ENCODE assay signal across 8 mouse cellular contexts in genomic region chr4:134245148-134245843, GRCm38 (mm10). TPM values are rescaled to one million over a fixed set of nuclear protein-coding genes. Genes with fewer than 3 reads are reported as not detected.
DNase-seq lines count a peak whose midpoint lies in the region; ATAC-seq and TF ChIP-seq lines count a peak whose summit lies in the region.

Gene Zfp593, minus strand, starts transcription at chr4:134245592.

- H3K4me2 ChIP-seq in kidney, embryonic 15.5 days, result peak within 1 kb of the TSS; percentile 79

- ATAC-seq in kidney, embryonic 15.5 days (replicated peaks; ENCODE audit: low FRiP score), result peak; percentile 77
- ATAC-seq in monocyte, adult 5-6 weeks (replicated peaks; ENCODE audit: insufficient number of reproducible peaks, low FRiP score, low TSS enrichment, poor library complexity, severe bottlenecking), result peak; percentile 87

- peak within 1 kb of the TSS; percentile 63 for H3K9ac ChIP-seq in kidney, embryonic 15.5 days

- peak; percentile 76 for TF ChIP-seq CTCF in bone marrow macrophage, adult 2 months (IDR thresholded peaks at IDR 0.05; ENCODE audit: low read depth, low read length)
- TF ChIP-seq CTCF in embryonic fibroblast, embryonic 13.5 days (IDR thresholded peaks at IDR 0.05; ENCODE audit: borderline replicate concordance, insufficient read depth, low read length), result peak; percentile 71

- H3K4me3 ChIP-seq in bone marrow macrophage, adult 2 months (ENCODE audit: insufficient read depth, low read length), result peak within 1 kb of the TSS; percentile 99
- H3K4me3 ChIP-seq in embryonic fibroblast, embryonic 13.5 days (ENCODE audit: insufficient read depth, low read length), result peak within 1 kb of the TSS; percentile 83
- peak within 1 kb of the TSS; percentile 98 for H3K4me3 ChIP-seq in heart, embryonic 10.5 days
- peak within 1 kb of the TSS; percentile 61 for H3K4me3 ChIP-seq in kidney, embryonic 15.5 days (replicated peaks)

- no peaks in the 10 kb centered on the region for H3K9me3 ChIP-seq in heart, embryonic 10.5 days
- no peaks in the 10 kb centered on the region for H3K9me3 ChIP-seq in kidney, embryonic 15.5 days (replicated peaks)

- H3K27me3 ChIP-seq in heart, embryonic 10.5 days (ENCODE audit: insufficient read depth, poor library complexity, severe bottlenecking), result peaks cover 42% of the 10 kb centered on the region
- H3K27me3 ChIP-seq in kidney, embryonic 15.5 days, result peaks cover 41% of the 10 kb centered on the region

- peaks cover 10% of the 10 kb centered on the region; the same call in 1 of the 2 replicates for H3K36me3 ChIP-seq in heart, embryonic 10.5 days
- peaks cover 7% of the 10 kb centered on the region; the same call in 1 of the 2 replicates for H3K36me3 ChIP-seq in kidney, embryonic 15.5 days

- no peak within 1 kb of the TSS for H3K27ac ChIP-seq in bone marrow macrophage, adult 2 months (ENCODE audit: insufficient read depth, low read depth, low read length)
- H3K27ac ChIP-seq in embryonic fibroblast, embryonic 13.5 days (ENCODE audit: insufficient read depth, low read length), result no peak within 1 kb of the TSS
- H3K27ac ChIP-seq in heart, embryonic 10.5 days, result peak within 1 kb of the TSS; percentile 89
- H3K27ac ChIP-seq in kidney, embryonic 15.5 days, result no peak within 1 kb of the TSS

- under 1% methylated on average over 60 of the region's 60 CpGs for WGBS in heart, embryonic 10.5 days
- WGBS in kidney, embryonic 15.5 days, result under 1% methylated on average over 60 of the region's 60 CpGs

- no peak for TF ChIP-seq POLR2A in bone marrow macrophage, adult 2 months (IDR thresholded peaks at IDR 0.05; ENCODE audit: borderline replicate concordance, low read depth, low read length)
- TF ChIP-seq POLR2A in embryonic fibroblast, embryonic 13.5 days (IDR thresholded peaks at IDR 0.05; ENCODE audit: low read depth, low read length), result peak; percentile 81

- peak; percentile 93 for DNase-seq in A20 (ENCODE audit: low read depth, low spot score)
- DNase-seq in heart, embryonic 10.5 days (ENCODE audit: low spot score), result peak; percentile 96
- DNase-seq in liver, result peak; percentile 95
- DNase-seq in spleen, postnatal 4 days (ENCODE audit: low spot score in 2 of 2), result peak; percentile 94 to 98

- H3K4me1 ChIP-seq in bone marrow macrophage, adult 2 months (ENCODE audit: control insufficient read depth, insufficient read depth, low read length), result peaks cover 11% of the 10 kb centered on the region
- no peaks in the 10 kb centered on the region for H3K4me1 ChIP-seq in embryonic fibroblast, embryonic 13.5 days (ENCODE audit: control insufficient read depth, insufficient read depth, low read length)
- peaks cover 38% of the 10 kb centered on the region for H3K4me1 ChIP-seq in heart, embryonic 10.5 days
- H3K4me1 ChIP-seq in kidney, embryonic 15.5 days, result peaks cover 34% of the 10 kb centered on the region

RNA-seq across cellular contexts. Expression of gene Zfp593, which starts in this region (rescaled TPM):
- polyA plus RNA-seq in bone marrow macrophage, adult 2 months (2012; ENCODE audit: insufficient read depth, insufficient read length, missing spikeins), result 3.9 and 5.3 TPM in 2 replicates
- polyA plus RNA-seq in embryonic fibroblast, embryonic 13.5 days (2011; ENCODE audit: insufficient read length, low read depth, missing spikeins), result 9.5 and 11.9 TPM in 2 replicates
- 13.3 and 15.3 TPM in 2 replicates for polyA plus RNA-seq in heart, embryonic 10.5 days (2016; fragmentation: Nextera tagmentation; extraction: Ambion mirVana)
- polyA plus RNA-seq in kidney, embryonic 15.5 days (2015; fragmentation: Nextera tagmentation; extraction: Ambion mirVana), result 15.6 and 15.8 TPM in 2 replicates
- 2.8 to 8.7 TPM (median 6.0 TPM) in 3 replicates for total RNA-seq in monocyte, adult 5-6 weeks (2017)
